Mouse (Mus musculus) stomach, embryonic 15.5 days (tissue): ENCODE measurements at regions not wholly inside any gene's neighbourhood (a gene's known extent, or its start where the extent isn't known, plus 50 kb on each side); places are given as distances from the start of the nearest gene placed in this dataset.

Source experiments
- ATAC-seq: fragments of 200-750 bp; cut with Nextera tagmentation; 2 replicates; pipeline ENCODE4 v1.8.0; 2017; ENCODE audit warnings: low read depth, moderate number of reproducible peaks, moderate TSS enrichment; ENCODE audit not compliant: insufficient read depth, low FRiP score
- H3K27ac ChIP-seq: fragments of 300-500 bp; sonication (generic); 2 replicates; pipeline ENCODE4 v1.5.1; 2015; ENCODE audit warnings: mild to moderate bottlenecking, inconsistent platforms
- H3K27me3 ChIP-seq: fragments of 300-500 bp; sonication (generic); replicated peaks from 2 replicates; pipeline ENCODE4 v1.6.1; 2015; ENCODE audit warnings: inconsistent platforms
- H3K36me3 ChIP-seq: fragments of 300-500 bp; sonication (generic); 2 replicates; pipeline ENCODE4 v1.6.1; 2015; ENCODE audit warnings: inconsistent platforms
- H3K4me1 ChIP-seq: fragments of 300-500 bp; sonication (generic); 2 replicates; pipeline ENCODE4 v1.6.1; 2015; ENCODE audit warnings: inconsistent platforms
- H3K4me2 ChIP-seq: fragments of 300-500 bp; sonication (generic); 2 replicates; pipeline ENCODE4 v1.6.1; 2015; ENCODE audit warnings: mild to moderate bottlenecking, inconsistent platforms
- H3K4me3 ChIP-seq: fragments of 300-500 bp; sonication (generic); replicated peaks from 2 replicates; pipeline ENCODE4 v1.5.1; 2015; ENCODE audit warnings: inconsistent platforms
- H3K9ac ChIP-seq: fragments of 300-500 bp; sonication (generic); 2 replicates; pipeline ENCODE4 v1.6.1; 2015; ENCODE audit warnings: inconsistent platforms
- H3K9me3 ChIP-seq: fragments of 300-500 bp; sonication (generic); 2 replicates; pipeline ENCODE4 v1.6.1; 2016; ENCODE audit warnings: inconsistent platforms
- WGBS: fragments of 180-500 bp; shearing (Covaris S2); methylation state at CpG from one replicate; pipeline ENCODE4 v1.1.7; 2015; 5-methylcytosine and 5-hydroxymethylcytosine counted together

DNA sequence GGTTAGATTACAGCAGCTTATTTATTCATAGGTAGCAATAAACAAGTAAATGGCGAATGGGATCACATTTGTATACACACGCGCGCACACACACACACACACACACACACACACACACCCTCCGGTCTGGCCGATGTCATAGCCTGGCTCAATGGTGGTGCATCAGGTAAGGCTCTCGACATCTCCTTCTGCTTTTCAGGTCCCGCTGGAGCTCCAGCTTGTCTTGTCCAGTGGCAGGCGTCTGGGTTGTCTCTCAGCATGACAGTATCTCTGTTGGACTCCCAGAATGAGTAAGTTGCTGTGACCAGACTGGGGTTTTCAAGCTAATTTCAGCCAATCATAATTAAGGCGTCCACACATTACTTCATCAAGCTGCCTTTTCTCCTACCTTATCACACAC lies 131.8 kb downstream of the 1810013L24Rik start:
- Histone ChIP-seq H3K9ac (no peak overlapping the region), H3K4me2 (no peak overlapping the region), H3K9me3 (no peaks in the 10 kb centered on the region), H3K4me3 (no peak overlapping the region), H3K4me1 (no peaks in the 10 kb centered on the region), H3K27ac (no peak overlapping the region), H3K36me3 (no peaks in the 10 kb centered on the region), H3K27me3 (no peaks in the 10 kb centered on the region)
- 49% methylated on average over 10 of the region's 10 CpGs for WGBS
- ATAC-seq: no peak

GRCm38 (mm10) chr16:8993521-8994250 lies 163.8 kb downstream of the 1810013L24Rik start:
- Histone ChIP-seq H3K36me3 (no peaks in the 10 kb centered on the region), H3K9me3 (no peaks in the 10 kb centered on the region), H3K27ac (no peak overlapping the region), H3K4me1 (no peaks in the 10 kb centered on the region), H3K27me3 (no peaks in the 10 kb centered on the region), H3K4me3 (no peak overlapping the region), H3K4me2 (no peak overlapping the region), H3K9ac (no peak overlapping the region)
- WGBS: 81% methylated on average over 7 of the region's 7 CpGs
- no peak for ATAC-seq

DNA sequence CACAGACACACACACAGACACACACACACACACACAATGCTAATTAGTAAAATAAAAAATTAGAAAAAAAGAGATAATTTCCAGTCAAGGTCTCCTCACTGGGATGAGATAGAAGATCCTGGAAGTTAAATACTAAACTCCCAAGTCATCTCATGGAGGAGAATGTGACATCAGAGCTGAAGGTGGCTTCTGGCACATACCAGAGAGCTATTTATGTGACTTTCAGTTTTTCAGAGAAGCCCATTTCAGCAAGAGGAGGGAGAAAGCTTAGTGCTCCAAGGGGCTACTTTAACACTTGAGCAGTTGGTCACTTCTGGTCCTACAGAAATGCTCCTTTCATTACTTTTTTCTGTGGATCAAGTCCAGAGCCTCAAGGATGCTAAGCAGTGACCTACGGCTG lies 164.6 kb downstream of the 1810013L24Rik start:
- no peak overlapping the region for H3K27ac ChIP-seq
- H3K4me3 ChIP-seq: no peak overlapping the region
- no peak for ATAC-seq
- H3K4me1 ChIP-seq: no peaks in the 10 kb centered on the region
- H3K4me2 ChIP-seq: no peak overlapping the region
- H3K9me3 ChIP-seq: no peaks in the 10 kb centered on the region
- WGBS: 88% methylated on average over 1 of the region's 1 CpGs
- H3K27me3 ChIP-seq: no peaks in the 10 kb centered on the region
- no peak overlapping the region for H3K9ac ChIP-seq
- H3K36me3 ChIP-seq: no peaks in the 10 kb centered on the region

DNA sequence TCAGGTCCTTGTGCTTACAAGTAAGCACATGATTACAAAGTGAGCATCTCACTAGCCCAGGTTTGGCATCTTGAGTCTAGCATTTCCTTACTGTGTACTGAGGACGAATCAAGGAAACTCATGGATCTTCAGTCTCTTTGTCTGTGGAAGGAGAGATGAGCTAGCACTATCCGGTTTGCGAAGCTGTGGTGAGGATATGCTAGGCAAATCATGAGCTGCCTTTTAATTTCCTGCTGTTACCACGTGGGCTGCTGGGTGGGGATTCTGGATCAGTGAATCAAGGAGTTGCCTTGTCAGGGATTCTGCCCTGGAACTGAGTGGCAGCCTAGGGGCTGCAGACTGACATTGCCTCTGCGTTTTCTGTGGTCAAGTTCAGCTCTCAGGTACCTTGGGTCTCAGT lies 167.3 kb downstream of the 1810013L24Rik start:
- H3K4me2 ChIP-seq: no peak overlapping the region
- no peaks in the 10 kb centered on the region for H3K4me1 ChIP-seq
- H3K36me3 ChIP-seq: no peaks in the 10 kb centered on the region
- 66% methylated on average over 5 of the region's 5 CpGs for WGBS
- ATAC-seq: no peak
- no peak overlapping the region for H3K9ac ChIP-seq
- H3K9me3 ChIP-seq: no peaks in the 10 kb centered on the region
- no peaks in the 10 kb centered on the region for H3K27me3 ChIP-seq
- H3K27ac ChIP-seq: no peak overlapping the region
- H3K4me3 ChIP-seq: no peak overlapping the region

GRCm38 (mm10) chr16:9004012-9004411 lies 174.1 kb downstream of the 1810013L24Rik start:
- ATAC-seq: no peak

DNA sequence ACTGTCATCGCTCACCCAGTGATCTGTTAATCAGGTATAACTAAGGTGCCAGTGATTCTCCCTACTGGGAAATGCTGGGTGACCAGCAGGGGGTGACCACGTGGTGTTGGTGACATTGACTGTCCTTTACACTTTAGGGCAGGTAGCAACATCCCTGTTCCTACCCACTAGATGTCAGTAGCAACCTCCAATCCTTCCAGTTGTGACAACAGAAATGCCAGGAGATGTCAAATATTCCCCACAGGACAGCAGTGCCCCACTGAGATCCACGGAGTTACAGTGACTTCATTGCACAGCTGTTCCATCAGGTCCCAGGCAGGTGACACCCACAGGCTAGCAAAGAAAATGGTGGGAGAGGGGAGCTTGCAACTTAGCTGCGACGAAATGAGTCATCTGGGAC lies 176.0 kb downstream of the 1810013L24Rik start:
- Histone ChIP-seq H3K27ac (no peak overlapping the region), H3K9ac (no peak overlapping the region), H3K4me3 (no peak overlapping the region), H3K4me2 (no peak overlapping the region), H3K36me3 (no peaks in the 10 kb centered on the region), H3K4me1 (no peaks in the 10 kb centered on the region), H3K27me3 (no peaks in the 10 kb centered on the region), H3K9me3 (no peaks in the 10 kb centered on the region)
- 33% methylated on average over 5 of the region's 5 CpGs for WGBS
- no peak for ATAC-seq

More at GRCm38 (mm10) chr16:9004012-9004411, 174.1 kb downstream of the 1810013L24Rik start:
- no peaks in the 10 kb centered on the region for H3K9me3 ChIP-seq
- H3K4me1 ChIP-seq: no peaks in the 10 kb centered on the region
- H3K27ac ChIP-seq: no peak overlapping the region
- no peaks in the 10 kb centered on the region for H3K36me3 ChIP-seq
- no peak overlapping the region for H3K4me3 ChIP-seq
- WGBS: 41% methylated on average over 6 of the region's 6 CpGs
- no peaks in the 10 kb centered on the region for H3K27me3 ChIP-seq
- H3K4me2 ChIP-seq: no peak overlapping the region
- H3K9ac ChIP-seq: no peak overlapping the region

- no peak overlapping the region for H3K4me2 ChIP-seq
- H3K4me1 ChIP-seq: no peaks in the 10 kb centered on the region
- H3K4me3 ChIP-seq: no peak overlapping the region
- H3K27me3 ChIP-seq: no peaks in the 10 kb centered on the region
- 19% methylated on average over 19 of the region's 19 CpGs for WGBS
- peak; percentile 66; the same call in 1 of the 2 replicates for ATAC-seq
- H3K9ac ChIP-seq: no peak overlapping the region
- H3K9me3 ChIP-seq: no peaks in the 10 kb centered on the region
- H3K36me3 ChIP-seq: no peaks in the 10 kb centered on the region
- no peak overlapping the region for H3K27ac ChIP-seq
Observed at GRCm38 (mm10) chr16:9009361-9010083, 179.6 kb downstream of the 1810013L24Rik start.

GRCm38 (mm10) chr16:9011077-9011476 lies 181.2 kb downstream of the 1810013L24Rik start:
- Histone ChIP-seq H3K36me3 (no peaks in the 10 kb centered on the region), H3K27ac (no peak overlapping the region), H3K4me1 (no peaks in the 10 kb centered on the region), H3K4me3 (no peak overlapping the region), H3K27me3 (no peaks in the 10 kb centered on the region), H3K9me3 (no peaks in the 10 kb centered on the region), H3K9ac (no peak overlapping the region), H3K4me2 (no peak overlapping the region)
- 86% methylated on average over 1 of the region's 1 CpGs for WGBS
- ATAC-seq: no peak

DNA sequence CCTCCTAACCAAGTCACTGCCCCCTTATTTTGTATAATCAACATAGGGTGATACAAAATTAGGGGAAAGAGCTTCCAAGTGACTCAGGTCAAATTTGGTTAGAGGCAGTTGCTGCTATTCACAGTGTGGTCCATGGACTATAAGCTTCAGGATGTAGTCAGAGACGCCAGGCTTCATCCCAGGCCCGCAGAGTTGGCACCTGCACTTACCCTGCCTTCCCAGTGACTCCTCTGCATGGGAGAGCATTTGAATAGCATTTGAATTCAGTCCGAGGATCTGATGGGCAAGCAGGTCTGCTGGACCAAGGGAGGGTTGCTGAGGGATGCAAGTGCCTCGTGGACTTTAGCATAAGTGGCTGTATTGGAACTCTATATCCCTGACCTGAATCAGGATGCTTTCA lies 181.8 kb downstream of the 1810013L24Rik start:
- no peaks in the 10 kb centered on the region for H3K36me3 ChIP-seq
- H3K4me2 ChIP-seq: no peak overlapping the region
- no peaks in the 10 kb centered on the region for H3K27me3 ChIP-seq
- H3K9ac ChIP-seq: no peak overlapping the region
- ATAC-seq: no peak
- no peaks in the 10 kb centered on the region for H3K9me3 ChIP-seq
- H3K4me1 ChIP-seq: no peaks in the 10 kb centered on the region
- H3K27ac ChIP-seq: no peak overlapping the region
- no peak overlapping the region for H3K4me3 ChIP-seq
- 75% methylated on average over 4 of the region's 4 CpGs for WGBS

- no peaks in the 10 kb centered on the region for H3K9me3 ChIP-seq
- no peak for ATAC-seq
- no peak overlapping the region for H3K27ac ChIP-seq
- H3K4me3 ChIP-seq: no peak overlapping the region
- no peak overlapping the region for H3K4me2 ChIP-seq
- 69% methylated on average over 13 of the region's 13 CpGs for WGBS
- no peak overlapping the region for H3K9ac ChIP-seq
- H3K27me3 ChIP-seq: no peaks in the 10 kb centered on the region
- H3K36me3 ChIP-seq: no peaks in the 10 kb centered on the region
- no peaks in the 10 kb centered on the region for H3K4me1 ChIP-seq
Observed at GRCm38 (mm10) chr16:9016040-9016761, 186.3 kb downstream of the 1810013L24Rik start.

- ATAC-seq: no peak
- WGBS: 90% methylated on average over 7 of the region's 7 CpGs
- no peak overlapping the region for H3K4me3 ChIP-seq
- H3K9ac ChIP-seq: no peak overlapping the region
- H3K27ac ChIP-seq: no peak overlapping the region
- no peaks in the 10 kb centered on the region for H3K27me3 ChIP-seq
- H3K9me3 ChIP-seq: no peaks in the 10 kb centered on the region
- no peak overlapping the region for H3K4me2 ChIP-seq
- no peaks in the 10 kb centered on the region for H3K36me3 ChIP-seq
- no peaks in the 10 kb centered on the region for H3K4me1 ChIP-seq
Observed at GRCm38 (mm10) chr16:9016762-9017086, 186.8 kb downstream of the 1810013L24Rik start.

DNA sequence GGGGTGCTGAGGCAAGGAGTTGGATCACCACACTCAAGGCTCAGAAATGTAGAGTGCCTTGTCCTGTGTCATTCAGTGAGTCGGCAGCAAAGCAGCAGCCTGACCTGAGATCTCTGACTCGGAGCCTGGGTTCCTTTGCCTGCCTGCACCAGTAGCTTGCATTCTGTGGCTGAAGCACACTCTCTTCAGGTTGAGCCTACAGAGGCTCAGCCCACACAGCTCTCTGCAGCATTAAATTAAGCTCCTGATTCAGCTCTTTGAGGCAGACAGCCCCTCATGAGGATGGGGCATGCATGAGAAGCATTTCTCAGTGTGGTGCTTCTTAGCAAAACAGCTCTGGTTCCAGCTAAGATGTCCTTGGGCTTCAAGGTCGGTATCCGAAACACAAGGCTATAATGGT lies 200.8 kb downstream of the 1810013L24Rik start:
- H3K9me3 ChIP-seq: no peaks in the 10 kb centered on the region
- no peak for ATAC-seq
- H3K9ac ChIP-seq: no peak overlapping the region
- H3K36me3 ChIP-seq: no peaks in the 10 kb centered on the region
- H3K4me2 ChIP-seq: no peak overlapping the region
- H3K4me3 ChIP-seq: no peak overlapping the region
- WGBS: 86% methylated on average over 4 of the region's 4 CpGs
- H3K27ac ChIP-seq: no peak overlapping the region
- H3K27me3 ChIP-seq: no peaks in the 10 kb centered on the region
- H3K4me1 ChIP-seq: no peaks in the 10 kb centered on the region
